Mouse (Mus musculus) heart, postnatal 0 days (tissue): ENCODE measurements around the gene Doc2a. TPM values are rescaled to one million over a fixed set of nuclear protein-coding genes. Genes with fewer than 3 reads are reported as not detected.

ENCODE experiments used
- polyA plus RNA-seq: library from polyadenylated mRNA; unstranded; fragments of >200 nt; fragmentation: Nextera tagmentation; extraction: Ambion mirVana; gene quantifications from 2 replicates; pipeline ENCODE4 v1.2.1, GENCODE M21; 2015
- total RNA-seq: library from RNA; depleted of rRNA; stranded (reverse); fragments of >200 nt; gene quantifications from 2 replicates; pipeline ENCODE4 v1.2.3, GENCODE M21; 2014; ENCODE audit warnings: low replicate concordance; rRNA removed

Gene Doc2a
- total and polyA plus RNA-seq, 2 experiments from 2014 or later, result 0.73 TPM; not detected in 1

Other genes with a start within 250 kb of the Doc2a start
Only the 30 nearest of the 31 such genes appear.
- gene Nupr1, start 216.6 kb upstream of the Doc2a start, total RNA-seq, result 1.3 and 4.1 TPM in 2 replicates
- 8.9 and 13.0 TPM in 2 replicates for gene Nupr1, start 216.6 kb upstream of the Doc2a start, polyA plus RNA-seq
- 15.9 and 20.7 TPM in 2 replicates for gene Sgf29, start 198.1 kb upstream of the Doc2a start, total RNA-seq
- gene Sgf29, start 198.1 kb upstream of the Doc2a start, polyA plus RNA-seq, result 21.9 and 25.3 TPM in 2 replicates
- 64.2 and 78.2 TPM in 2 replicates for gene Sult1a1, start 171.0 kb upstream of the Doc2a start, total RNA-seq
- gene Sult1a1, start 171.0 kb upstream of the Doc2a start, polyA plus RNA-seq, result 24.8 and 30.4 TPM in 2 replicates
- gene Bola2, start 152.0 kb upstream of the Doc2a start, total RNA-seq, result 29.3 and 36.5 TPM in 2 replicates
- gene Bola2, start 152.0 kb upstream of the Doc2a start, polyA plus RNA-seq, result 89.0 and 93.7 TPM in 2 replicates
- 6.2 and 12.6 TPM in 2 replicates for gene Slx1b, start 151.6 kb upstream of the Doc2a start, total RNA-seq
- gene Slx1b, start 151.6 kb upstream of the Doc2a start, polyA plus RNA-seq, result 4.9 and 6.3 TPM in 2 replicates
- 14.8 and 25.3 TPM in 2 replicates for gene Coro1a, start 139.6 kb upstream of the Doc2a start, total RNA-seq
- gene Coro1a, start 139.6 kb upstream of the Doc2a start, polyA plus RNA-seq, result 8.4 and 8.5 TPM in 2 replicates
- 59.2 and 69.4 TPM in 2 replicates for gene Mapk3, start 87.8 kb upstream of the Doc2a start, total RNA-seq
- 51.9 and 53.0 TPM in 2 replicates for gene Mapk3, start 87.8 kb upstream of the Doc2a start, polyA plus RNA-seq
- gene Gdpd3, start 81.1 kb upstream of the Doc2a start, total RNA-seq, result 7.3 and 7.9 TPM in 2 replicates
- 0.69 and 0.77 TPM in 2 replicates for gene Gdpd3, start 81.1 kb upstream of the Doc2a start, polyA plus RNA-seq
- 88.9 and 146 TPM in 2 replicates for gene Ypel3, start 70.5 kb upstream of the Doc2a start, total RNA-seq
- 84.1 and 111 TPM in 2 replicates for gene Ypel3, start 70.5 kb upstream of the Doc2a start, polyA plus RNA-seq
- 0.23 and 1.3 TPM in 2 replicates for gene Tbx6, start 65.9 kb upstream of the Doc2a start, total RNA-seq
- 0.07 TPM in 1 of 2 replicates, not detected in the other for gene Tbx6, start 65.9 kb upstream of the Doc2a start, polyA plus RNA-seq
- gene Ppp4c, start 54.9 kb upstream of the Doc2a start, total RNA-seq, result 93.7 and 118 TPM in 2 replicates
- gene Ppp4c, start 54.9 kb upstream of the Doc2a start, polyA plus RNA-seq, result 75.8 and 77.4 TPM in 2 replicates
- 0.99 and 2.9 TPM in 2 replicates for gene Fam57b, start 49.7 kb upstream of the Doc2a start, total RNA-seq
- 2.6 and 3.0 TPM in 2 replicates for gene Fam57b, start 49.7 kb upstream of the Doc2a start, polyA plus RNA-seq
- gene 4930451I11Rik, start 15.8 kb upstream of the Doc2a start, total RNA-seq, result not detected in 2 replicates
- gene 4930451I11Rik, start 15.8 kb upstream of the Doc2a start, polyA plus RNA-seq, result not detected in 2 replicates
- 2.6 and 5.3 TPM in 2 replicates for gene Hirip3, start 14.6 kb downstream of the Doc2a start, total RNA-seq
- gene Hirip3, start 14.6 kb downstream of the Doc2a start, polyA plus RNA-seq, result 6.6 and 8.6 TPM in 2 replicates
- 16.6 and 29.5 TPM in 2 replicates for gene Ino80e, start 15.0 kb downstream of the Doc2a start, total RNA-seq
- gene Ino80e, start 15.0 kb downstream of the Doc2a start, polyA plus RNA-seq, result 35.8 and 37.0 TPM in 2 replicates
- 47.4 and 47.9 TPM in 2 replicates for gene Taok2, start 37.3 kb downstream of the Doc2a start, total RNA-seq
- 17.9 and 20.9 TPM in 2 replicates for gene Taok2, start 37.3 kb downstream of the Doc2a start, polyA plus RNA-seq
- 19.9 and 30.0 TPM in 2 replicates for gene Tmem219, start 75.5 kb downstream of the Doc2a start, total RNA-seq
- 19.9 and 20.5 TPM in 2 replicates for gene Tmem219, start 75.5 kb downstream of the Doc2a start, polyA plus RNA-seq
- 6.8 and 8.2 TPM in 2 replicates for gene Kctd13, start 81.5 kb downstream of the Doc2a start, total RNA-seq
- 11.2 TPM in 2 replicates for gene Kctd13, start 81.5 kb downstream of the Doc2a start, polyA plus RNA-seq
- 0.23 TPM in 1 of 2 replicates, not detected in the other for gene Asphd1, start 102.2 kb downstream of the Doc2a start, total RNA-seq
- not detected in 2 replicates for gene Asphd1, start 102.2 kb downstream of the Doc2a start, polyA plus RNA-seq
- 8.7 and 14.2 TPM in 2 replicates for gene Sez6l2, start 103.1 kb downstream of the Doc2a start, total RNA-seq
- 1.5 and 1.7 TPM in 2 replicates for gene Sez6l2, start 103.1 kb downstream of the Doc2a start, polyA plus RNA-seq
- 135 and 150 TPM in 2 replicates for gene Cdipt, start 128.5 kb downstream of the Doc2a start, total RNA-seq
- 64.0 and 67.5 TPM in 2 replicates for gene Cdipt, start 128.5 kb downstream of the Doc2a start, polyA plus RNA-seq
- gene Cdiptos, start 128.7 kb downstream of the Doc2a start, total RNA-seq, result 1.8 TPM in 1 of 2 replicates, not detected in the other
- gene Cdiptos, start 128.7 kb downstream of the Doc2a start, polyA plus RNA-seq, result 1.2 and 1.5 TPM in 2 replicates
- gene Mvp, start 167.2 kb downstream of the Doc2a start, total RNA-seq, result 24.2 and 32.5 TPM in 2 replicates
- 16.1 and 17.4 TPM in 2 replicates for gene Mvp, start 167.2 kb downstream of the Doc2a start, polyA plus RNA-seq
- gene Pagr1b, start 169.1 kb downstream of the Doc2a start, total RNA-seq, result not detected in 2 replicates
- gene Pagr1b, start 169.1 kb downstream of the Doc2a start, polyA plus RNA-seq, result not detected in 2 replicates
- gene Pagr1a, start 169.9 kb downstream of the Doc2a start, total RNA-seq, result not detected in 2 replicates
- gene Pagr1a, start 169.9 kb downstream of the Doc2a start, polyA plus RNA-seq, result 21.7 and 44.8 TPM in 2 replicates
- 22.8 and 24.8 TPM in 2 replicates for gene Gm42742, start 173.7 kb downstream of the Doc2a start, total RNA-seq
- gene Gm42742, start 173.7 kb downstream of the Doc2a start, polyA plus RNA-seq, result 5.7 and 44.5 TPM in 2 replicates
- gene Prrt2, start 173.8 kb downstream of the Doc2a start, total RNA-seq, result not detected in 2 replicates
- 0.23 and 1.1 TPM in 2 replicates for gene Prrt2, start 173.8 kb downstream of the Doc2a start, polyA plus RNA-seq
- 89.0 and 89.3 TPM in 2 replicates for gene Maz, start 179.6 kb downstream of the Doc2a start, total RNA-seq
- 15.6 and 16.1 TPM in 2 replicates for gene Maz, start 179.6 kb downstream of the Doc2a start, polyA plus RNA-seq
- 20.9 and 43.1 TPM in 2 replicates for gene Kif22, start 195.1 kb downstream of the Doc2a start, total RNA-seq
- gene Kif22, start 195.1 kb downstream of the Doc2a start, polyA plus RNA-seq, result 22.4 and 22.8 TPM in 2 replicates
- not detected in 2 replicates for gene Zg16, start 239.9 kb downstream of the Doc2a start, total RNA-seq
- gene Zg16, start 239.9 kb downstream of the Doc2a start, polyA plus RNA-seq, result 0.33 TPM in 1 of 2 replicates, not detected in the other